Mouse (Mus musculus): ENCODE measurements around the gene Pam.
A peak's percentile ranks its signal among the peaks of the same experiment; 100 is the strongest.

Pam gene

GRCm38 (mm10) chr1:97903912-97904460 is 191.5 kb downstream of the Pam start:
- DNase-seq = no peak

DNA sequence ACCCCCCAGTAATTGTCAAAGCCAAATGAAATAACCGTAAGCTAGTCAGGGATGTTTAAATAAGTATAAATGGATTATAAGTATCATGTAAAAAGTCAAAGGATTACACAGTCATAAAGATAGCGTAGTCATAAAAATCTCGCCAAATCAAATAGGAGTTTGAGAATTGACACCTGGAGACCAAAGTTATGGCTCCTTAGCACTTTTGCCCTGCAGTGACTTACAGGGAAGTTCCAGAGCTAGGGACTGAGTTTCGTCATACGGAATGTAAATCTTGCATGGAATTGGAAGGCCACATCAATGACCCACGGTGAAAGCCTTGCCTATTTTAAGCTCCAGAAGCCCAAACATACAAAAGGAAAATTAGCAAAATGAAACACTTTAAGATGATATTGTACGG is 192.6 kb downstream of the Pam start:
- no peak for DNase-seq

- DNase-seq = no peak
Measured at GRCm38 (mm10) chr1:97900559-97901153, 194.8 kb downstream of the Pam start.

DNA sequence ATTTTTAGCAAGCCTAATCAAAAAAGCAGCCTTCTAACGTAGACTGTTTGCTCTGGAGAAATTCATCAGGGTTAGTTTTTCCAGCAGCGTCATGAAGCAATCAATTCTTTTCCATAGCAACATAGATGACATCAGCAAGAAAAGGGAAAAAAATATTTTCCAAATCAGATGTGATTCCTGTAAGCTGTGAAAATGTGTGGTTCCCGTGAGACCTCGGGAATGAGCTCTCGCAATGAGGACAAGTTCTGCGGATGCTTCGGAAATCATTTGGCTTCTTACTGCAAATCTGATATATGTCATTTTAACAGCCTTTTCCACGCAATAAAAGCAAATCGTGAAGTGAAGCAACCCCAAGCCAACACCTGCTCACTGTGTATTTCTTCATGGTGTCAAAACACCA is 207.9 kb downstream of the Pam start:
- DNase-seq = no peak

- no peak for DNase-seq
Measured at GRCm38 (mm10) chr1:97883498-97883897, 211.9 kb downstream of the Pam start.

- no peak for DNase-seq
Measured at GRCm38 (mm10) chr1:97877037-97877436, 218.4 kb downstream of the Pam start.

- DNase-seq = no peak
Measured at GRCm38 (mm10) chr1:97873490-97874054, 221.9 kb downstream of the Pam start.

DNA sequence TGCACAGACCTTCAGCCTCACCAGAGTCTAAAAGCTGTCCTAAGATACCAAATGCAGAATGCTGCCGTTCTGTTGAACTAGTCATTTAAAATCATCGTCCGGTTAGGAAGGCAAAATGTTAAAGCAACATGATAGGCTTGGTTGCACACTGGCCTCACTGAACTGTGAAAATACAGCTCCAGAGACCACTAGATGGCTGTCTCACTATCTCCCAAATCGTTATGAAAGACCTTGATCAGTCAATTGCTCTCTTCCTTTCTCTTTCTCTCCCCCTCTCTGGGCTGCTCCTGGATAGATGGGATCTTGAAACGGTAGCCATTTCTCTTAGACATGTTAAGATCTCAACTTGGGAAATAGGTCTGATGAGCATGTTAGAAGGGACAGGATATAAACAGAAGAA is 223.0 kb downstream of the Pam start:
- DNase-seq = peak; percentile 4

GRCm38 (mm10) chr1:97872072-97872471 is 223.4 kb downstream of the Pam start:
- DNase-seq = no peak

- no peak for DNase-seq
Measured at GRCm38 (mm10) chr1:97864135-97864534, 231.3 kb downstream of the Pam start.

- DNase-seq = no peak
Measured at GRCm38 (mm10) chr1:97863140-97863539, 232.3 kb downstream of the Pam start.

GRCm38 (mm10) chr1:97862734-97863133 is 232.7 kb downstream of the Pam start:
- DNase-seq = no peak

DNA sequence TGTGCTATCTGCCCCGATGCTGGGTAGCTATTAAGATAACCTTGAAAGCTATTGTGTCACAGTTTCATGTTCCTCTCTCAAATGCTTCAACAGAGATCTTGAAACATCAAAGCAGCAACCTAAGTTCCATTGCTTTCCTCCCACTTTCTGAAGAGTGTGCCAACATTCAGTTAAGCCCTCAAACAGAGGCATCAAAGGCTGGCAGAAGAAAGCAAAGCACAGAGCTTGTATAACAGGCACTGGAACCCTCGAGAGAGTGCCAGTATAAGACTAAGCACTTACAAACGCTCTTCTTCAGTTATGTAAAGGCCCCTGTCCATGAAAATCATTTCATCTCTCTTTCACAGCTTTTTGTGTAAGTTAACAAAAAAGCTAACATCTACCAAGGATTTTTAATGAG is 241.2 kb downstream of the Pam start:
- no peak for DNase-seq

GRCm38 (mm10) chr1:97851601-97852175 is 243.8 kb downstream of the Pam start:
- no peak for DNase-seq

DNA sequence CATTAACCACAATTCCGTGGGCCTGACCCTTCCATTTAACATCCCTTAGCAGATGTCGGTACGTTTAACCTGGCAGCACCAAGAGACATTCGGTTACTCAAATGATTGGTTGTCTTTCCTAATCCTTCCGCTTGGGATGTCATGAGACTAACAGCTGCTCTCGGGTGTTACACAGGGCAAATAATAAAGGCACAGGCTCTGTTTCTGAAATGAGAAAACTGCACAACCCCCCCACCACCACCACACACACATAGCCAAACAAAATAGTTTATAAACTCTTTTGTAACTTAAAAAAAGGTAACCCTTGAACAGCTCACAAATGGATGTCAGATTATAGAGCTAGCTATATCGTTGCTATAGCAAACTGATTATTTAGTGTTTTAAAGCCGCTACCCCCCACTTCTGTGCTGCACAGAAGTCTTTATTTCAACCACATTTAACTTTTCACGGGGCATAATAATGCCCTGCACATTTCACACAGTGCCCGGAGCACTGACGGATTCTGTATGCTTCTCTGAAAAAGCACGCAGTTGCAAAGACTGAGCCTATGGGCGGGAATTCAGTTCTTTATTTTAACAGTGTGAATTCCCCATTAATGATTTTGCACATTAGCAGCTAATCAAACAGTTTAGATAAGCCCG is 246.7 kb downstream of the Pam start:
- DNase-seq = no peak

DNA sequence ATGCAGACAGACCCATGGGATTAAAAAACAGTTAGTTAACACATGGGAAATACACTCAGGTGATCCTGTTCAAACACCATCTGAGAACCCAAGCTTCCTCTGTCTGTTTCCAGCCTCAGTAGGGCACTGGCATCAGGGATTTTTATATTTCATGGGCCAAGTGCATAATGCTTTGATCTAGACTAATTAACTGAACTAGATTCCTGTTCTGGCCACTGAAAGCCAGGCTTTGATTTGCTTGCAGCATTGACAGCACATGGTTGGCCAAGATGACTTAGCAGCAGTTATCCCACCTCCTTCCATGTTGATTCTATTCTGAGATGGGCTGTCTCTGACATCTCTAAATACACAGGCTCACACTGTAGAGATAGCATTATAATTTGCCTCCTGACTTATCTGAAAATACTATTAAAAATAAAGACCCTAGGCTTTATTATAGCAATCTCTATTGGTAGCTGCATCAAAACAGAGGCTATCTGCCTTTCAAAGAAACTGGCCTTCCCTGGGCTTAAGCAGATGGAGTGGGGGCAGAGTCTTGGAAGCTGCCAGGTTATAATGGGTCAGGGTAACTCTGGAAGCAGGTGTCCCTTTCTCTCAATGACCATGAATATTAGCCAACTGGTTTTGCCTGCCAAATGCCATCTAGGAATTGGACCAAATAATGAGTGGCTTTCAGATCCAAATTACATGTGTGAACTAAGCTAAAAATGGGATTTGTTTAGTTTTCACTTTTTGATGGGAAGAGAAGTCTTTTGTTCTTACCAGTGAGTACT is 252.0 kb downstream of the Pam start:
- DNase-seq = no peak

DNA sequence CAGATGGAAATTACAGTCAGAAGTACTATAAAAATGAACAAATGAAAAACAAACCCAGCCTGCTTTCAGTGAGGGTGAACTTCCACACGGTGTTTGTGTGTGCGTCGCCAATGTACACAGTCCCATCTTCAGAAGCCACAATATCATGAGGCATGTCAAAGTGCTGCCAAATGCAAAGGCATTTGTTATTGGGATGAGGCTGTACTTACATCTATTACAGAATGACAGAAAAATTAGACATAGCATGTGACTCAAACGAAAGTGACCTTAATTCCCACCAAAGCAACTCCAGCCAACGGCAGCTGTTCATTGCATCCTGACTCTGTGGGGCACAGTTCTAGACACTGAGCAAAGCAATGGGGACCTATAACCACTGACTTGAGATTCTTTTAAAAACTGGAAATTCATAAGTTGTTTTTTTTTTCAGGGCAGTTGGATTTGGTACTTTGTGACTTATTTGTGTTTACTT is 261.1 kb downstream of the Pam start:
- no peak for DNase-seq

GRCm38 (mm10) chr1:97833466-97834353 is 261.7 kb downstream of the Pam start:
- DNase-seq = peak; percentile 4

- no peak for DNase-seq
Measured at GRCm38 (mm10) chr1:97828087-97828486, 267.4 kb downstream of the Pam start.

DNA sequence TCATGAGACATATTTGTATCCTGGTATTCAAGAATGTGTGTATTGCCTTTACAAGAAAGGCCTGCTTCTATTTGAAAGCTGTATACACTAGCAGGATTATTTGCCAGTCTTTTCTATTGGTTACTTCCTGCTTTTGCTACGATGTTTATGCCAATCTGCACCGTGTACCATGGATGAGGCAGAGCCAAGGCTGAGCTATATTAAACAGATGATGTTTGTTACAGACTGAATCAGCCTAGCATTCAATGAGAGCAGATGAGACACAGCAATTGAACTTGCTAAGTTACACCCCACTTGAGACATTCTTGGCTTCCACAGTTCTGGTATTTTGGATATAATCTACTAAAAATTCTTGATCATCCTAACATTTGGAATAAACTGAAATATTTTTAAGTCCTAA is 267.9 kb downstream of the Pam start:
- DNase-seq = no peak

DNA sequence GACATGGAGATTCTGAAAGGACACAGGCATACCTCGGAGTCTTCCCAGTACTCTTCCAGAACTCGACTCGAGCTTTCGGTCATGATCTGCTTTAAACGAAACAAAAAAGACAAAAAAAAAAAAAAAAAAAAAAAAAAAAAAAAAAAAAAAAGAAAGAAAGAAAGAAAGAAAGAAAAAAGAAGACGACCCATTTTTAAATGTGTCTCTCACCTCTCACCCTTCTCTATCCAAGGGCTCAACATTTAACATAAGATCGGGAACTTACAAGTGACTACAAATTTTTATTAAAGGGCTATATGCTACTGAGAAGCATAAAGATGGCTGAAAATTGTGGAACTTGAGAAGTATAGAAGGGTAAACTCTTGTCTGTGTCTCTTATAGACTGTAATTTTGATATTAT is 272.5 kb downstream of the Pam start:
- DNase-seq = no peak

DNA sequence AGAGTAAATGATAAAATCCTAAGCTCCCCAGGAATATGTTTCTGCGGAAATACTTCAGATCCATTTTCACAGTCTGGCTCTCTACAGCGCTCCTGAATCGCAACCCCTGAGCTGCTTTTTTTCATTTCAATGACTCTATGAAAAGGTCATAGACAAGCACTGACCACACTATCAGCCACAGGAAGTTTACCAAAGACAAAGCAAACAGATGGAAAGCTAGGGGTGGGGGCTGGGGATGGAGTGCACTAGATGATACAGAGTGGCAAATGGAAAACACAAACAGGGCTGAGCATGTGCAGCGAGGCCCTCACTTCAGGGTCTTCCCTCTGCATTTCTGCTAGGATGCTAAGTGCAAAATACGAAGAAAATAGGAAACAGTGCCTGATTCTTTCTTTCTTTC is 273.2 kb downstream of the Pam start:
- DNase-seq = no peak

Data from kidney, adult 11 months (tissue).